In the genomic region with DNA sequence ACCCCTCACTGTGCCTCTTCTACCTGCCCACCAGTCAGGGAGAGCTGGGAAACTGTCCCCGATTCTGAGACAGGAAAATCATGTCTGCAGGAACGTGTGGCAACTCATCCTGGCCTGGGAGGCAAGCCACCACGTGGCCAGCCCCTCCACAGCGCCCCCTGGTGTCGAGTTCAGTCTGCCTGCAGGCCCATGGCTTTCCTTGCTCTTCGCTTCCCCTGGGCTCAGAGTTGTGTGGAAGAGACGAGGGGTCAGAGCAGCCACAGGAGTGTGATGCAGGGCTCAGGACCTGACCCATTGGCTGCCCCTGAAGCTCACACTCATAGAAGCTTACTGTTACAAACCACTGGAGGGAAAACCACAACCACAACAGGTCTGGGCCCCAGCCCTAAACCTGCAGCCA, we compare ENCODE assay signal across 8 mouse cellular contexts. TPM values are rescaled to one million over a fixed set of nuclear protein-coding genes. Genes with fewer than 3 reads are reported as not detected.
DNase-seq lines count a peak whose midpoint lies in the region; ATAC-seq and TF ChIP-seq lines count a peak whose summit lies in the region.

No protein-coding gene starts in this region.

- WGBS in liver, embryonic 12.5 days (ENCODE audit: insufficient replicate concordance), result 15% methylated on average over 7 of the region's 7 CpGs
- 17% methylated on average over 7 of the region's 7 CpGs for WGBS in embryonic facial prominence, embryonic 11.5 days
- 27% methylated on average over 7 of the region's 7 CpGs for WGBS in heart, postnatal 0 days
- WGBS in limb, embryonic 10.5 days, result 21% methylated on average over 7 of the region's 7 CpGs
- 18% methylated on average over 7 of the region's 7 CpGs for WGBS in thymus, adult 2 months

- H3K4me3 ChIP-seq in liver, embryonic 12.5 days, result no peak overlapping the region
- H3K4me3 ChIP-seq in embryonic facial prominence, embryonic 11.5 days (ENCODE audit: low read depth, low read length), result no peak overlapping the region
- H3K4me3 ChIP-seq in heart, postnatal 0 days (ENCODE audit: low read depth, low read length), result no peak overlapping the region
- no peak overlapping the region for H3K4me3 ChIP-seq in limb, embryonic 10.5 days
- H3K4me3 ChIP-seq in thymus, adult 2 months (ENCODE audit: control insufficient read depth, insufficient read depth, low read length), result no peak overlapping the region

- no peak for TF ChIP-seq POLR2A in thymus, adult 2 months (IDR thresholded peaks at IDR 0.05; ENCODE audit: control insufficient read depth, extremely low read depth, insufficient read depth, low read length, poor library complexity)

- H3K4me2 ChIP-seq in liver, embryonic 12.5 days, result no peak overlapping the region
- H3K4me2 ChIP-seq in embryonic facial prominence, embryonic 11.5 days (ENCODE audit: low read depth, low read length), result no peak overlapping the region
- no peak overlapping the region for H3K4me2 ChIP-seq in heart, postnatal 0 days (ENCODE audit: low read depth, low read length)

- H3K9me3 ChIP-seq in liver, embryonic 12.5 days (replicated peaks), result no peaks in the 10 kb centered on the region
- H3K9me3 ChIP-seq in embryonic facial prominence, embryonic 11.5 days (replicated peaks; ENCODE audit: control insufficient read depth, low read length), result no peaks in the 10 kb centered on the region
- no peaks in the 10 kb centered on the region for H3K9me3 ChIP-seq in heart, postnatal 0 days (replicated peaks; ENCODE audit: control insufficient read depth, low read length)
- no peaks in the 10 kb centered on the region for H3K9me3 ChIP-seq in limb, embryonic 10.5 days (replicated peaks)

- no peak for ATAC-seq in liver, embryonic 12.5 days
- 0 out of 2 replicates have a peak, but pooled peaks have one; percentile 31 for ATAC-seq in embryonic facial prominence, embryonic 11.5 days (replicated peaks; ENCODE audit: insufficient number of reproducible peaks, low FRiP score, low TSS enrichment, low read depth)
- peak; percentile 47; the same call in 1 of the 2 replicates for ATAC-seq in heart, postnatal 0 days (ENCODE audit: insufficient read depth, low read depth)

- H3K27me3 ChIP-seq in liver, embryonic 12.5 days (replicated peaks), result no peaks in the 10 kb centered on the region
- no peaks in the 10 kb centered on the region for H3K27me3 ChIP-seq in embryonic facial prominence, embryonic 11.5 days (ENCODE audit: control insufficient read depth, insufficient read depth, low read length)
- no peaks in the 10 kb centered on the region for H3K27me3 ChIP-seq in heart, postnatal 0 days (ENCODE audit: control insufficient read depth, insufficient read depth, low read length)
- no peaks in the 10 kb centered on the region for H3K27me3 ChIP-seq in limb, embryonic 10.5 days (ENCODE audit: low read depth, poor library complexity, severe bottlenecking)
- H3K27me3 ChIP-seq in thymus, adult 2 months (ENCODE audit: control insufficient read depth, insufficient read depth, low read length), result no peaks in the 10 kb centered on the region

- TF ChIP-seq EP300 in heart, postnatal 0 days (IDR thresholded peaks at IDR 0.05; ENCODE audit: low read depth), result no peak

- H3K9ac ChIP-seq in liver, embryonic 12.5 days, result no peak overlapping the region
- H3K9ac ChIP-seq in embryonic facial prominence, embryonic 11.5 days (replicated peaks; ENCODE audit: low read length), result no peak overlapping the region
- no peak overlapping the region for H3K9ac ChIP-seq in heart, postnatal 0 days (replicated peaks; ENCODE audit: low read depth, low read length)

- H3K36me3 ChIP-seq in liver, embryonic 12.5 days, result peaks cover 21% of the 10 kb centered on the region
- H3K36me3 ChIP-seq in embryonic facial prominence, embryonic 11.5 days (replicated peaks; ENCODE audit: control insufficient read depth, insufficient read depth, low read depth, low read length), result no peaks in the 10 kb centered on the region
- H3K36me3 ChIP-seq in heart, postnatal 0 days (replicated peaks; ENCODE audit: control insufficient read depth, insufficient read depth, low read length), result no peaks in the 10 kb centered on the region; the same call in 1 of the 2 replicates
- peaks cover 18% of the 10 kb centered on the region for H3K36me3 ChIP-seq in limb, embryonic 10.5 days
- peaks cover 12% of the 10 kb centered on the region for H3K36me3 ChIP-seq in thymus, adult 2 months (ENCODE audit: control insufficient read depth, insufficient read depth, low read length)

- TF ChIP-seq CTCF in heart, postnatal 0 days (IDR thresholded peaks at IDR 0.05; ENCODE audit: low read depth), result peak; percentile 83
- TF ChIP-seq CTCF in thymus, adult 2 months (IDR thresholded peaks at IDR 0.05; ENCODE audit: borderline replicate concordance, control insufficient read depth, extremely low read depth, insufficient read depth, low read length, poor library complexity), result peak; percentile 94

- no peak overlapping the region for H3K27ac ChIP-seq in liver, embryonic 12.5 days
- H3K27ac ChIP-seq in embryonic facial prominence, embryonic 11.5 days (replicated peaks; ENCODE audit: low read depth, low read length), result no peak overlapping the region
- H3K27ac ChIP-seq in heart, postnatal 0 days (ENCODE audit: low read depth), result no peak overlapping the region
- H3K27ac ChIP-seq in limb, embryonic 10.5 days, result no peak overlapping the region
- no peak overlapping the region for H3K27ac ChIP-seq in thymus, adult 2 months (ENCODE audit: control insufficient read depth, insufficient read depth, low read length)

- H3K4me1 ChIP-seq in liver, embryonic 12.5 days, result peaks cover 47% of the 10 kb centered on the region
- no peaks in the 10 kb centered on the region for H3K4me1 ChIP-seq in embryonic facial prominence, embryonic 11.5 days (ENCODE audit: control insufficient read depth, insufficient read depth, low read length)
- H3K4me1 ChIP-seq in heart, postnatal 0 days (ENCODE audit: control insufficient read depth, insufficient read depth), result no peaks in the 10 kb centered on the region
- peaks cover 23% of the 10 kb centered on the region for H3K4me1 ChIP-seq in limb, embryonic 10.5 days
- peaks cover 14% of the 10 kb centered on the region for H3K4me1 ChIP-seq in thymus, adult 2 months (replicated peaks; ENCODE audit: control insufficient read depth, insufficient read depth, low read length)

- peak; percentile 83 for DNase-seq in liver
- peak; percentile 90 for DNase-seq in adrenal gland, postnatal 25 days
- peak; percentile 76 for DNase-seq in embryonic facial prominence, embryonic 11.5 days (ENCODE audit: low spot score)
- DNase-seq in heart, postnatal 0 days (ENCODE audit: low spot score), result peak; percentile 64
- peak; percentile 91 for DNase-seq in limb, embryonic 10.5 days (ENCODE audit: low spot score)
- peak; percentile 62 to 81 for DNase-seq in natural killer cell, adult 2 months (ENCODE audit: low spot score in 2 of 2)
- peak; percentile 77 for DNase-seq in thymus, adult 2 months

RNA-seq across cellular contexts. Expression of gene Prkcd, which starts 13.5 kb away (rescaled TPM):
- 22.9 and 23.1 TPM in 2 replicates for polyA plus RNA-seq in liver, embryonic 12.5 days (2016; fragmentation: Nextera tagmentation; extraction: Ambion mirVana)
- 210 and 237 TPM in 2 replicates for total RNA-seq in adrenal gland, postnatal 25 days (2021)
- 30.0 and 31.7 TPM in 2 replicates for polyA plus RNA-seq in embryonic facial prominence, embryonic 11.5 days (2014; fragmentation: Nextera tagmentation; extraction: Ambion mirVana)
- total RNA-seq in heart, postnatal 0 days (2014; rRNA removed; ENCODE audit: low replicate concordance), result 19.3 and 30.1 TPM in 2 replicates
- 14.9 and 15.8 TPM in 2 replicates for polyA plus RNA-seq in heart, postnatal 0 days (2015; fragmentation: Nextera tagmentation; extraction: Ambion mirVana)
- 26.0 and 36.8 TPM in 2 replicates for polyA plus RNA-seq in limb, embryonic 10.5 days (2016; fragmentation: Nextera tagmentation; extraction: Ambion mirVana)
- 201 and 214 TPM in 2 replicates for polyA plus RNA-seq in thymus, adult 2 months (2012; rRNA removed)

RNA-seq across cellular contexts. Expression of gene Rft1, which starts 41.6 kb away (rescaled TPM):
- polyA plus RNA-seq in liver, embryonic 12.5 days (2016; fragmentation: Nextera tagmentation; extraction: Ambion mirVana), result 5.9 and 6.5 TPM in 2 replicates
- total RNA-seq in adrenal gland, postnatal 25 days (2021), result 23.7 and 32.8 TPM in 2 replicates
- polyA plus RNA-seq in embryonic facial prominence, embryonic 11.5 days (2014; fragmentation: Nextera tagmentation; extraction: Ambion mirVana), result 12.9 and 17.6 TPM in 2 replicates
- 13.3 and 17.6 TPM in 2 replicates for total RNA-seq in heart, postnatal 0 days (2014; rRNA removed; ENCODE audit: low replicate concordance)
- polyA plus RNA-seq in heart, postnatal 0 days (2015; fragmentation: Nextera tagmentation; extraction: Ambion mirVana), result 10.4 and 11.0 TPM in 2 replicates
- 16.6 and 19.3 TPM in 2 replicates for polyA plus RNA-seq in limb, embryonic 10.5 days (2016; fragmentation: Nextera tagmentation; extraction: Ambion mirVana)
- 13.8 and 14.0 TPM in 2 replicates for polyA plus RNA-seq in thymus, adult 2 months (2012; rRNA removed)
